Mouse (Mus musculus) kidney, adult 11 months (tissue): ENCODE data around the gene Dnajb6.
"Not testable (repeated sequence)": the region's sequence is repeated elsewhere in the genome, so short reads cannot be mapped to it uniquely, and the experiment has no call there.

ENCODE experiments used
- DNase-seq: peaks from one replicate; pipeline ENCODE4 v3.0.0; 2022

Dnajb6 gene

GRCm38 (mm10) chr5:29735557-29736061, at the start of gene Dnajb6, which contains the start of gene Gm5129:
Dnajb6 (plus strand) TSS chr5:29735688.
Gm5129 (minus strand) TSS chr5:29735936.
- DNase-seq: peak; percentile 94

GRCm38 (mm10) chr5:29687671-29688070, 47.8 kb upstream of the Dnajb6 start:
- DNase-seq: no peak

GRCm38 (mm10) chr5:29688352-29688751, 47.1 kb upstream of the Dnajb6 start:
- no peak for DNase-seq

GRCm38 (mm10) chr5:29698493-29698892, 37.0 kb upstream of the Dnajb6 start:
- DNase-seq: peak; percentile 50

GRCm38 (mm10) chr5:29699520-29700202, 35.8 kb upstream of the Dnajb6 start:
- no peak for DNase-seq

GRCm38 (mm10) chr5:29707241-29707640, 28.2 kb upstream of the Dnajb6 start:
- no peak for DNase-seq

- no peak for DNase-seq
These were observed 27.2 kb upstream of the Dnajb6 start for GRCm38 (mm10) chr5:29708258-29708657.

GRCm38 (mm10) chr5:29711631-29712030, 23.9 kb upstream of the Dnajb6 start:
- DNase-seq: no peak

- DNase-seq: no peak
These were observed 22.6 kb upstream of the Dnajb6 start for GRCm38 (mm10) chr5:29712906-29713305.

- DNase-seq: no peak
These were observed 14.3 kb upstream of the Dnajb6 start for GRCm38 (mm10) chr5:29721159-29721558.

GRCm38 (mm10) chr5:29725369-29725768, 10.1 kb upstream of the Dnajb6 start:
- no peak for DNase-seq

- DNase-seq: not testable (repeated sequence)
These were observed 9.4 kb upstream of the Dnajb6 start for GRCm38 (mm10) chr5:29726070-29726469.

GRCm38 (mm10) chr5:29734831-29735510, 517 bp upstream of the Dnajb6 start:
- DNase-seq: peak; percentile 13

GRCm38 (mm10) chr5:29736073-29736900, 799 bp downstream of the Dnajb6 start:
- peak; percentile 59 for DNase-seq

- no peak for DNase-seq
These were observed 1.5 kb downstream of the Dnajb6 start for GRCm38 (mm10) chr5:29736942-29737341.

- no peak for DNase-seq
These were observed 2.0 kb downstream of the Dnajb6 start for GRCm38 (mm10) chr5:29737471-29737870.

GRCm38 (mm10) chr5:29738076-29738475, 2.6 kb downstream of the Dnajb6 start:
- no peak for DNase-seq

GRCm38 (mm10) chr5:29740651-29741050, 5.2 kb downstream of the Dnajb6 start:
- DNase-seq: no peak

GRCm38 (mm10) chr5:29741093-29741492, 5.6 kb downstream of the Dnajb6 start:
- DNase-seq: no peak

GRCm38 (mm10) chr5:29747661-29748060, 12.2 kb downstream of the Dnajb6 start:
- DNase-seq: no peak

- no peak for DNase-seq
These were observed 15.8 kb downstream of the Dnajb6 start for GRCm38 (mm10) chr5:29751306-29751705.

- no peak for DNase-seq
These were observed 17.4 kb downstream of the Dnajb6 start for GRCm38 (mm10) chr5:29752894-29753293.

GRCm38 (mm10) chr5:29759318-29759717, 23.8 kb downstream of the Dnajb6 start:
- DNase-seq: no peak
